Mouse (Mus musculus) testis, adult 2 months (tissue): Measurements from ENCODE around the gene Psen2.

Source experiments
- CTCF ChIP-seq: fragments of 200-500 bp; IDR thresholded peaks from 2 replicates; pipeline ENCODE4 v1.5.1; 2012; ENCODE audit warnings: low read depth, mild to moderate bottlenecking, inconsistent platforms, low read length, moderate library complexity; ENCODE audit not compliant: control insufficient read depth, insufficient read depth, insufficient replicate concordance
- POLR2A ChIP-seq: fragments of 200-500 bp; IDR thresholded peaks from 2 replicates; pipeline ENCODE4 v1.6.1; 2012; ENCODE audit warnings: low read depth, mild to moderate bottlenecking, inconsistent platforms, low read length, moderate library complexity; ENCODE audit not compliant: control insufficient read depth

GRCm38 (mm10) chr1:180245741-180246507 is 17.3 kb downstream of the Psen2 start:
- no peak for TF ChIP-seq POLR2A
- no peak for TF ChIP-seq CTCF
